Mouse (Mus musculus) C2C12 (cell line): ENCODE results near the gene Gm49486. TPM values are rescaled to one million over a fixed set of nuclear protein-coding genes. Genes with fewer than 3 reads are reported as not detected.

ENCODE experiments used
- H3K27me3 ChIP-seq: one replicate; pipeline ENCODE4 v1.6.1; 2011; ENCODE audit not compliant: control insufficient read depth, insufficient read depth, insufficient read length
- H3K36me3 ChIP-seq: one replicate; pipeline ENCODE4 v1.6.1; 2011; ENCODE audit not compliant: control insufficient read depth, insufficient read depth
- H3K4me3 ChIP-seq: one replicate; pipeline ENCODE4 v1.5.1; 2011; ENCODE audit warnings: mild to moderate bottlenecking, control low read depth; ENCODE audit not compliant: poor library complexity, insufficient read depth, severe bottlenecking
- H3K79me2 ChIP-seq: one replicate; pipeline ENCODE4 v1.6.1; 2011; ENCODE audit not compliant: control insufficient read depth, insufficient read depth
- H3K79me3 ChIP-seq: one replicate; pipeline ENCODE4 v1.6.1; 2011; ENCODE audit warnings: low read depth, control low read depth
- H3ac ChIP-seq: one replicate; pipeline ENCODE3; 2011; ENCODE audit warnings: low read depth; ENCODE audit not compliant: control insufficient read depth, insufficient read length
- CEBPB ChIP-seq: IDR thresholded peaks from one replicate; pipeline ENCODE4 v1.6.1; 2011; ENCODE audit warnings: low read depth, mild to moderate bottlenecking, control low read depth, moderate library complexity
- CTCF ChIP-seq: IDR thresholded peaks from one replicate; pipeline ENCODE4 v1.5.1; 2011; ENCODE audit not compliant: control insufficient read depth, insufficient read depth, insufficient read length
- FOSL1 ChIP-seq: IDR thresholded peaks from one replicate; pipeline ENCODE4 v1.8.0; 2011; ENCODE audit warnings: mild to moderate bottlenecking, low read length; ENCODE audit not compliant: poor library complexity, insufficient read depth, severe bottlenecking
- MAX ChIP-seq: IDR thresholded peaks from one replicate; pipeline ENCODE4 v1.6.1; 2011; ENCODE audit warnings: mild to moderate bottlenecking, control low read depth
- MYOD1 ChIP-seq: IDR thresholded peaks from one replicate; pipeline ENCODE4 v1.6.1; 2011; ENCODE audit warnings: low read depth; ENCODE audit not compliant: control insufficient read depth, insufficient read length
- MYOG ChIP-seq: IDR thresholded peaks from one replicate; pipeline ENCODE4 v1.6.1; 2011; ENCODE audit not compliant: control insufficient read depth, insufficient read length; ENCODE audit errors: extremely low read depth
- USF1 ChIP-seq: IDR thresholded peaks from one replicate; pipeline ENCODE4 v1.6.1; 2011; ENCODE audit warnings: low read depth, mild to moderate bottlenecking, control low read depth, moderate library complexity
- polyA plus RNA-seq: library from polyadenylated mRNA; unstranded; fragments of >200 nt; fragmentation: generic; extraction: Trizol; gene quantifications from one replicate; pipeline ENCODE4 v1.2.1, GENCODE M21; 2012; ENCODE audit warnings: missing spikeins

Gm49486 gene
- polyA plus RNA-seq, 1 experiment: 0.01 TPM

DNA sequence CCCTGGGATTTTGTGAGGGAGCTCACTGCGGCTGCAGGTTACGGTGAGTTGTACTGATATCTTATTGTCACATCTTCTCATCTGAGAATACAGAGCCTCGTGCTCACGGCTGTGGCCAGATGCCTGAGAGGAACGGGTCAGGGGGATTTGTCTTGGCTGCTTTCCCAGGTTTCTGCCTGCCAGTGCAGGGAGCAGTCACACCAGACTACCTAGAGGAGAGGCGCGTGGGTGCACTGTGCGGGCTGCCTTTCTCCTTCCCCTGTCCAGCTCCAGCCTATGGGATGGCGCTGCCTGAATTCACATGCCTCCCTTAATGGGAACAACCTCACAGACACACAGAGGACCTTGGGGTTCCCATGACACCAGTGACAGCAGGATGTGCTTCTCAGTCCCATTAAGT lies 6.1 kb downstream of the Gm49486 start:
- Histone ChIP-seq H3K79me3 (no peaks in the 10 kb centered on the region), H3K79me2 (no peaks in the 10 kb centered on the region), H3K4me3 (no peak overlapping the region), H3K36me3 (peaks cover 18% of the 10 kb centered on the region), H3K27me3 (no peaks in the 10 kb centered on the region), H3ac (no peak overlapping the region)
- no peak for TF ChIP-seq MYOD1

DNA sequence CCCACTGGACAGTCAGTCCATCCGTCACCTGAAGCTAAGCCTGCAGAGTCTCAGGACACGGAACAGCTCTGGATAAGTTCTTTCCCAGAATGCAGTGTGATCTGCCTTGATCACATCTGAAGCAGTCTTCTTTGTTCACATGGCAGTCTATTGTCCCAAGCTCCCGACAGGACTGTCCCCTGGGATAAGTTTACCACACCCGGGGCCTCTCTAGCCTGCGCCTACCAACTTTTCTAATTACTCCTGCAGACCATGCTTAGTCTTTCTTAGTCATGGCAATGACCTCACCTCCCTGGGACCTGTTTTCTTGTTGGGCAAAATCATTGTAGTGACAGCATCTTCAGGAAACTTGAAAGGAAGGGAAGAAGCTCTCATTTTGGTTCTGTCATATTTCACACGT lies 8.8 kb downstream of the Gm49486 start:
- no peak overlapping the region for H3K4me3 ChIP-seq
- no peaks in the 10 kb centered on the region for H3K79me2 ChIP-seq
- no peak for TF ChIP-seq USF1
- no peak for TF ChIP-seq FOSL1
- TF ChIP-seq MAX: no peak
- TF ChIP-seq CTCF: no peak
- no peak for TF ChIP-seq MYOG
- no peak for TF ChIP-seq MYOD1
- H3K27me3 ChIP-seq: no peaks in the 10 kb centered on the region
- peak overlapping the region; percentile 9 for H3ac ChIP-seq
- peaks cover 30% of the 10 kb centered on the region for H3K36me3 ChIP-seq
- no peaks in the 10 kb centered on the region for H3K79me3 ChIP-seq

DNA sequence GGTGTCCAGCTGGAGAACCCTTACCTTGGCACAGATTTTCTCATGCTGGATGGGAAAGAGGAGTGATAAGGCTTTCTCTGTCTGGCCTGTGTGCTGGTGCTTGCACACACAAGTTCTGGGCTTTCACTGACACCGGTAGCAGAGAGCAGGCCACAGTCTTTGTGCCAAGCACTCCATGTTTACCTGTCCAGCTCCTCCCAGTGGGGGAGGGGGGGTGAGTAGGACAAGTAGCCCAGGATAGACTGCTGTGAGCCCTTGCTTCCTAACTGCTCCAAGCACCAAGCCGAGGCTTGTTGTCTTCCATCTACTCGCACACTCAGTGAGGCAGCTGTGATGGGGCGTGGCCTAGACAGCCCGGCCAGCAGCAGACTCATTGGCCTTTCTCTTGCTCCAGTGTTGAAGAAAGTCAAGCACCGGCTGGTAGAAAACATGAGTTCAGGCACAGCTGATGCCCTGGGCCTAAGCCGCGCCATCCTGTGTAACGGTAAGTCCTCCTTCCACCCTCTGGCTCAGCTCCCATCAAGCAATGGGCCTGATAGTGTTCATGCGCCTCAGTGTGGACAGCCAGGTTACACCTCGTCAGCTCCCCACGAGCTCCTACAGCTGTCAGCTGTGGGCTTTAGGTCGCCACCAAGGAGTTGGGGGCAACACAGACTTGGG lies 13.5 kb downstream of the Gm49486 start:
- peaks cover 24% of the 10 kb centered on the region for H3K36me3 ChIP-seq
- H3K27me3 ChIP-seq: no peaks in the 10 kb centered on the region
- H3K4me3 ChIP-seq: no peak overlapping the region
- no peak overlapping the region for H3ac ChIP-seq
- TF ChIP-seq MYOG (no peak), USF1 (no peak), CTCF (no peak), CEBPB (no peak), MYOD1 (no peak), MAX (no peak), FOSL1 (no peak)
- no peaks in the 10 kb centered on the region for H3K79me3 ChIP-seq
- no peaks in the 10 kb centered on the region for H3K79me2 ChIP-seq

DNA sequence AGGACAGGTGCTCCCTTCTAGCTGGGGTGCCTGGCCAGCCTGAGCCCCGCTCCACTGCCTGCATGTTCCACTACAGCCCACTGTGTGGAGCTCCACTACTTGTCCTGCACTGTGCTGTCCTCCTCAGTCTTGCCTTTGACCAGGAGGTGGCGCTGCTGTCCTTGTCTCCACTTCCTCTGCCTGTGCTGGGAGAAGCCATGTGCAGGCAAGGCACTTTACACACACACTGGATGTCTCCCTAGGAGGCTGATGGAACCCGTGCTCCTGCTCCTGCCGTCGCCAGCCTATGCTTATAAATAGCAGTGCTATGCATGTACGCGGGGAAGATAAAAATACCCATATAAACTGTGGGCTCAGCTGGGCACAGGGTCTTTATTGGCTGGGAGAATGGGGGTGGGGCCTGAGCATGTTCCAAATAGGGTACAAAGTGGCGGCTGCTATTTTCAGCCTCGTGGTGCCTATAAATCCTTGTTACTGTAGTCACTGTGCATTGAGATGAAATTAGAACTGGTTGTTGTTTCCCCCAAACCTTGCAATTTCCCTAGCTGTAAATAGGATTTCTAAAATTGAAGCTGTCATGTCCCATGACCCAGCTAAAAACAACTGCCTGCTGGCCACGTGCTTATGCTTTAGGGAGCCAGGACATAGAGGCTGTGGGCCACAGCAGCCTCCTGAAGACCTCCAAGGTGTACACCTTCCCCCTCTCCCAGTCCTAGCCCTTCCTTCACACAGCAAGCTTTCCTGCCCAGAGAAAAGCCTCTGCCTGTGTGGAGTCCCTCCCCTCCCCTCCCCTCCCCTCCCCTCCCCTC lies 14.2 kb downstream of the Gm49486 start:
- Histone ChIP-seq H3K4me3 (no peak overlapping the region), H3K27me3 (no peaks in the 10 kb centered on the region), H3ac (no peak overlapping the region), H3K79me2 (no peaks in the 10 kb centered on the region), H3K36me3 (peaks cover 17% of the 10 kb centered on the region), H3K79me3 (no peaks in the 10 kb centered on the region)
- TF ChIP-seq CTCF (peak; percentile 100), USF1 (no peak), MAX (peak; percentile 99), CEBPB (no peak)

DNA sequence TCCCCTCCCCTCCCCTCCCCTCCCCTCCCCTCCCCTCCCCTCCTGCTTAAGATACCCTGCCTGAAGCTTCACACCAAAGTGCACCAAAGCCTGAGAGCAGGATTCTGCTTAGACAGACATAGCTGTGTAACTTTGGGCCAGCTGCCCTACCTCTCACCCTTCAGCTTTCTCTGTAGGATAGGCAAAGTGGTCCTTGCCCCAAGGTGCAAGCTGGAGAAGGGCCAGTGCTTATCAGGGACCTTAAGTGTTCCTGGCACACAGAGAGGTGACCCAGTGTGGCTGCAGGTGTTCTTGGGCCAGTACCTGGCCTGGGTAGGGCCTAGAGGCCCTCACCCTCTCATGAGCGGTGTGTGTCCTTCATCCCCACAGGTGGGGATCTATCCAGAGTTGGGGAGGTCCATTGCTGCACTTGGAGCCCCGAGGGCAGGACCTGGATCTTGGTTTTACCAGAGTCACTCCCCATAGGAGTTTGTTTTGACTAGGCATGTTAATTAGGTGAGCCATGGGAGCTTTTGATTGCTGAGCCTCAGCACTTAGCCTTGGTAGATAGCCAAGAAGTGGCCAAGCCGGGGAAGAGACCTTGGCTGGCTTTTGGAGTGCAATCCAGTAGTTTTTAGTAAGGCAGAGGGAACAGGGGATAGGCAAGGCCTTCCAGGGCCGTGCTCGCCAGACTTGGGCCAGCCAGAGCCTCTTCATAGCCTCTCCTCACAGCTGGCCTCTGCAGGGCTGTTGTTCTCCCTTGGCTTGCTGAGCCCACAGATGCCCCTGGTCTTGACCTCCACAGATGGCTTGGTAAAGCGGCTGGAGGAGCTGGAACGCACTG lies 15.1 kb downstream of the Gm49486 start:
- TF ChIP-seq USF1: no peak
- no peak for TF ChIP-seq FOSL1
- no peak for TF ChIP-seq CEBPB
- TF ChIP-seq CTCF: no peak
- no peak for TF ChIP-seq MYOG
- TF ChIP-seq MAX: no peak
- TF ChIP-seq MYOD1: no peak
- no peaks in the 10 kb centered on the region for H3K27me3 ChIP-seq
- H3K79me3 ChIP-seq: no peaks in the 10 kb centered on the region
- peaks cover 16% of the 10 kb centered on the region for H3K36me3 ChIP-seq
- H3K79me2 ChIP-seq: no peaks in the 10 kb centered on the region
- no peak overlapping the region for H3ac ChIP-seq
- no peak overlapping the region for H3K4me3 ChIP-seq
